Mouse (Mus musculus) macrophage (primary cell): ENCODE results near the gene Galnt18. TPM values are rescaled to one million over a fixed set of nuclear protein-coding genes. Genes with fewer than 3 reads are reported as not detected.

Experiments
- H3K27ac ChIP-seq: fragments of 350-480 bp; formaldehyde crosslinking; 2 replicates; pipeline ENCODE4 v1.9.0; 2021
- H3K36me3 ChIP-seq: fragments of 350-480 bp; formaldehyde crosslinking; 2 replicates; pipeline ENCODE4 v1.9.0; 2021; ENCODE audit errors: inconsistent target
- H3K4me3 ChIP-seq: fragments of 350-480 bp; formaldehyde crosslinking; 2 replicates; pipeline ENCODE4 v1.9.0; 2021; ENCODE audit errors: inconsistent target
- H3K79me2 ChIP-seq: fragments of 350-480 bp; formaldehyde crosslinking; 2 replicates; pipeline ENCODE4 v1.9.0; 2021; ENCODE audit errors: inconsistent target
- WGBS: methylation state at CpG from one replicate; pipeline ENCODE4 v1.1.7; 2026; ENCODE audit warnings: inconsistent platforms; ENCODE audit not compliant: missing documents; 5-methylcytosine and 5-hydroxymethylcytosine counted together
- polyA plus RNA-seq: library from polyadenylated mRNA; stranded (reverse); fragments of 250-400 nt; gene quantifications from 3 replicates; pipeline ENCODE4 v1.2.4, GENCODE M21; 2018; ENCODE audit warnings: inconsistent platforms

The Galnt18 gene
- polyA plus RNA-seq, 1 experiment from 2014 or later = not detected

DNA sequence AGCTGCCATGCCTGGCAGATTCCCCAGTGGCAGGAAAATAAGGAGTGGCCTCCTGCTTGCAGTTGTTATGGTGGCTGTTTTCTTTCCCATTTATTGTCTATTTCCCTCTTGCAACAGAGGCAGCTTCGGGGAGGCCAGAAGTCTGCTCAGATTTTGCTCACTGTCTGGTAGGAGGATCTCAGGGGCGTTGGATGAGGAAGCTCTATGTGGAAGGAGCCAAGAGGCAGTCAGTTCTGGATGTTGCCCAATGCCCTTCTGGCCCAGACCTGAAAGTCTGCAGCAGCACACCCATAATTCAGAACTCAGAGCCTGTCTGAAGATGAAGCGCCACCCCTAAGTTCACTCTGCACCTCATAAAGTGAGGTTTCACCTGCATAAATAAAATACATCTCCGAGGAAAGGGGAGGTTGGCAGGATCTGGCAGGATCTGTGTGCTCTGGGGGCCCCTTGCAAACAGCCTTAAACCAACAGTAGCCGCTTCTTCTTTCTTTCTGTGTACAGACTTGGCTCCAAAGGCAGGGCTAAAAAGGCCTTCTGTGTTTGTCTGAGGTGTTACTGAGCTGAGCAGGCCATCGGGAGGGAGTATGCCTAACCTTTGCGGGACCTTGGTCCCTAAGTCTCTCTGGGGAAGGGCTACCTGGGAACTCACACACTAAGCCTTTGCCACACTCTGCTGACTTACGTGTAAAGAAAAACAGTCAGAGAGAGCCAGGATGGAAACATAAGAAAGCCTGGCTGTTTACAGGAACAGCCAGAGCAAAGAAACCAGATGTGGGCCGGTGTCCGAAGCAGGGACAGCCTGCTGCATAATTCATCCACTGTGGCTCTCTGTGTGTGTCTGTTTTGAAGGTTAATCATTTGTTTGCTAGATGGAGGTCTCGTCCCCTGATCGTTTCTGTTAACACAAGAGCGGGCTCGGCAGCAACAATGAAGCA lies 116.4 kb downstream of the Galnt18 start:
- H3K36me3 ChIP-seq = no peaks in the 10 kb centered on the region
- 79% methylated on average over 14 of the region's 14 CpGs for WGBS
- H3K79me2 ChIP-seq = no peaks in the 10 kb centered on the region
- H3K27ac ChIP-seq = no peak overlapping the region
- no peak overlapping the region for H3K4me3 ChIP-seq

DNA sequence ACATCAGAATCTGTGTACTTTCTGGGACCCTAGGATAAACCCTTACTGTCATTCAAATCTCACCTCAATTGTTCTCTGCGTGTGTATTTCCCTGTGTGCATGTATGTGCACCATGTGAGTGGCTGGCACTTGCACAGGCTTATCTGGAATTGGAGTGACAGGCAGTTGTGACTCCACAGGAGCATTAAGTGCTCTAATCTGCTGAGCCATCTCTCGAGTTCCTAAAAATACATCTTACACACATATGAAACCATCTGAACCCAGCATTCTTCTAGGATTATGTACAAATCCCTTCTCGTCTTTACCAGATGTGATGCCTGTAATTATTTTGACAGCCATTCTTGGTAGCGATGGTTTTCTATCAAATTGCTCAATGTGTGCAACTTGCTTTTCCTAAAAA lies 121.2 kb downstream of the Galnt18 start:
- no peak overlapping the region for H3K27ac ChIP-seq
- 86% methylated on average over 4 of the region's 4 CpGs for WGBS
- H3K4me3 ChIP-seq = no peak overlapping the region
- H3K36me3 ChIP-seq = no peaks in the 10 kb centered on the region
- H3K79me2 ChIP-seq = no peaks in the 10 kb centered on the region

DNA sequence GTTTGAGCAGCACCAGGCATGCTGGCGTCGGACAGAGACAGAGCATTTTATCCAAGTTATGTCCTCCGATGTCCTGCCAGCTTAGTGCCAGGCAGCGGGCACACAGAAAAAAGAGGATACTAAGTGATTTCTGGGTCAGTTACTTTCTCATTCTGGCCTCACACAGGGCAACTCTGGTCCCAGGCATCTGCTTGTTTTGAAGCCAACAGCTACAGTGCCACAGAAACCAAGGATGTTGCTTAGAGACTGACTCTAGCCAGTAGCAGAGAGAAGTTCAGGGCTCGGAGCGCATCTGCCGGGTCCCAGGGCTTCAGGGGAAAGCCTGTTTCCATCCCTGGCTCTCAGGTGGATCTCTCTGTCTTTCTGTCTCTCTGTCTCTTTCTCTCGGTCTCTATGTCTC lies 124.8 kb downstream of the Galnt18 start:
- H3K27ac ChIP-seq = no peak overlapping the region
- 93% methylated on average over 8 of the region's 8 CpGs for WGBS
- H3K36me3 ChIP-seq = no peaks in the 10 kb centered on the region
- no peak overlapping the region for H3K4me3 ChIP-seq
- no peaks in the 10 kb centered on the region for H3K79me2 ChIP-seq

DNA sequence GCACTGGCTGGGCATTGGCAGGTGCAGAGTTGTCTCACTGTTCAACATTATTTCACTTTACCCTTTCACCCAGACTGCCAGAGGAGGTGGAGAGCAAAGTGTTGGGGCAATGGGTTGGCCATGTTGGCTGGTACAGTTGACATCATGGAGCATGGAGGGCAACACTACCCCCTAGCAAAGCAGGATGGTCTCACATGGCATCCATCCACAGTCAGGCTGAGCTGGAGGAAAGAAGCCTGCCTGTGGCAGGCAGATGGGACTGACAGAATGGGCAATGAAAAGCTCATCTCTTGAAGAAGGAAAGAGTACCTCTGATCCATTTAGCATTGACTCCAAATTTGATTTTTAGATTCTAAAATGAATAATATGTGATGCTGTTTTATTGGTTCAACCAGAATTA lies 125.3 kb downstream of the Galnt18 start:
- Histone ChIP-seq H3K36me3 (no peaks in the 10 kb centered on the region), H3K4me3 (no peak overlapping the region), H3K79me2 (no peaks in the 10 kb centered on the region), H3K27ac (no peak overlapping the region)

DNA sequence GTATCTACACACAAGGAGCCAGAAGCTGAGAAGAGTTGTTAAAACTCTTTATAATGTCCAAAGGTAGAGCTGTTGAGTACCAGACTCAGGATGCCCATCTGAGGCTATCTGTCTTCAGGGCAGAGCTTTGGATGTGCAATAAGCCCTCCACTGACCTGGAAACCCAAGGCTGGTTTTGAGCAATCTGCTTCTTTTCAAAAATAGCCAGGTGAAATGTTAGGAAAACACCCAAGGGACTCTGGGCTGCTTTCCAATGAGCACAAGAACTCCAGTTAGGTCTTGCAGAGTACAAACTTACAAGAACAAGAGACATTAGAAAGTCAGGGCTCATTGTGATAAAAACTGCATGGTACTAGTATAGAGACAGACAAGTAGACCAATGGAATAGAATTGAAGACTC lies 135.4 kb downstream of the Galnt18 start:
- Histone ChIP-seq H3K27ac (no peak overlapping the region), H3K79me2 (no peaks in the 10 kb centered on the region), H3K4me3 (no peak overlapping the region), H3K36me3 (no peaks in the 10 kb centered on the region)

DNA sequence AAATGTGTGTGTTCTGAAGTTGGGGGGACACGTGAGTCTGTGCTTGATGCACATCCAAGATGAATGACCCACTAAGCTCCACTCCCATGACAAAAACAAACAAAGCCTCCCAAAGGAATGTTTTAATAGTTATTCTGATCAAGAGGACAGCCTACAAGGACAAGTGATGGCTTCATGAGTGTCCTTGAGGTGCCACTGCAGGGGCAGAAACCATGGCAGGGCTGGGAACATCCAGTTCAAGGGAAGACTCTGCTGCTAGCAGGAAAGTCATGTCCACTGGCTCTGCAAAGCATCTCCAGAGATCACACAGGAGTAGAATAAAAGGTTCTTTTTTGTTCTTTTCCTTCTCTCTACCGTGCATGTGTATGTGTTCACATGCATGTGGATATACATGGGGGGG lies 140.9 kb downstream of the Galnt18 start:
- WGBS = 75% methylated on average over 2 of the region's 2 CpGs

DNA sequence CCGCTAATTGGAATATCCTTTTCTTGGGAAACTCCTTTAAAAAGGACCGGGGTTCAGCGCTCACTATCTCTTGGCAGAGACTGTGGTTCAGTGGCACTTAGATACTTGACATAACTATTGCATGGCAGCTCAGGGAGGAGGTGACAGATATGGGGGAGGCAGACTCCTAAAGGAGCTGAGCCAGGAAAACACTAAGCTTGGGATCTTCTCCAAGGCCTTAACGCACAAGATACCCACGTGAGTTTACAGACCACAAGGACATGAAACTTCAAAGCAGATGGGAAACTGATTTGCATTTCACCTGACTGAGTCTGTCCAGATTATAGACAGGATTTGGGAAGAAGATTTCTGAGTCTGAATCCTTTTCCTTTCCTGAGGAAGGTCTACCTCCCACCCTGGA lies 141.3 kb downstream of the Galnt18 start:
- Histone ChIP-seq H3K36me3 (no peaks in the 10 kb centered on the region), H3K79me2 (no peaks in the 10 kb centered on the region), H3K4me3 (no peak overlapping the region), H3K27ac (no peak overlapping the region)
- WGBS = 83% methylated on average over 5 of the region's 5 CpGs

More for the DNA sequence above, 140.9 kb downstream of the Galnt18 start:
- Histone ChIP-seq H3K27ac (no peak overlapping the region), H3K79me2 (no peaks in the 10 kb centered on the region), H3K4me3 (no peak overlapping the region), H3K36me3 (no peaks in the 10 kb centered on the region)

DNA sequence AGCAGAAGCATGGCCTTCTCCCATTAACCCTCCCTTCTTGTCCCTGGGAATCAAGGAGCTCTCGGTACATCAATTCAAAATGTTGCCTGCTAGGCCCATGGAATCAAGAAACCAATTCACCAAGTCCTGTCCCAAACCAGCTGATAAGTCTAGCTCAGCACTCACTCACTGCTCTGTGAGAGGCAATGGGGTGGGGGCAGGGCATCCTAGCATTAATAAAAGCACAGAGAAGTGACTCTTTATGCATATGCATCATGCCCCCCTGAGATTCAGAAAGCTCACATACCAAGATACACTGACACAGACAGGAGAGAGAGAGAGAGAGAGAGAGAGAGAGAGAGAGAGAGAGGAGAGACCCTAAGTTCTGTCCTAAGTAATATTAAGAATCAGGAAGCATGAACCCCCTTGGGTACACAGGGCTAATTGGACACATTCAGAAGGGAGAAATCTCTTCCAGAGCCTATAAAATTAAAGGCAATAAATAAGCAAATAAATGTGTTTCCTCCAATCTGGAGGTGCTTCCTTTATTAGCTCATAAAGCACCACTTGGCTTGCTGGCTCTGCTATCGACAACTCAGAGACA lies 141.8 kb downstream of the Galnt18 start:
- Histone ChIP-seq H3K4me3 (no peak overlapping the region), H3K36me3 (no peaks in the 10 kb centered on the region), H3K27ac (no peak overlapping the region), H3K79me2 (no peaks in the 10 kb centered on the region)
- WGBS = 77% methylated on average over 2 of the region's 2 CpGs

DNA sequence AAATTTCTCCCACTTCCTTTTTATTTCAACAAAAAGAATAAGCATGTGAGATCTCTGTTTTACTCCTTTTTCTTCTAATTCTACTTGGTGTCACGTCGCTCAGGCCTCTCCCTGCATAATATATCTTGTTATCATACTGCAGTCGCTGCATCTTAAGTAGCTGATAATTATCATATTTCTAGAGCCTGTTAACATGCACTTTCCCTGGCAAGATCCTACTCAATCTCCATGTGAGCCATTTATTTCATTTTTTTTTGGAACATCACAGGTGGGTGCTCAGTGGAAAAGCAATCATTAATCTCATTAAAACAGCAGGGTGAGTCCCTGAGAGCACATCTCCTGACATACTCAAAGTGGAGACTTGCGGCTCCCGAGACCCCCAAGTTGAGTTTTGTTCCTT lies 143.3 kb downstream of the Galnt18 start:
- 97% methylated on average over 5 of the region's 5 CpGs for WGBS
- no peaks in the 10 kb centered on the region for H3K79me2 ChIP-seq
- H3K27ac ChIP-seq = no peak overlapping the region
- no peaks in the 10 kb centered on the region for H3K36me3 ChIP-seq
- H3K4me3 ChIP-seq = no peak overlapping the region

DNA sequence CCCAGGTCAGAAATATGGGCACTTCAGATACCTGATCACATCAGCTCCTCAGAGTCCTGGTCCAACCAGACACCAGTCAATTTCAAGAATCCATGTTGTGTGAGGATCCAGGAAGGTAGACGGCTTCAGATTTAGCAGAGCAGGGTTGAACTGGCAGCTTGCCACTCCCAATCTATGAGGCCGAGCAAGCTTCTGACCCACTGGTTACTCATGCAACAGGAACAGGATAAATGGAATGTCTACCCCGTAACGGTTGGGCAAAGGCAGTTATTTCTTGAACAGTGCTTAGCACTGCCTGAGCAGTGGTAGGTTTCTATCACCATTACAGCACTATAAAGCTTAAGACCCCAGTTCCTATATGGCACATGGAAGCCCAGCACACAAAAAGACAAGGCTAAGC lies 148.5 kb downstream of the Galnt18 start:
- H3K27ac ChIP-seq = no peak overlapping the region
- no peak overlapping the region for H3K4me3 ChIP-seq
- 85% methylated on average over 4 of the region's 4 CpGs for WGBS
- no peaks in the 10 kb centered on the region for H3K79me2 ChIP-seq
- H3K36me3 ChIP-seq = no peaks in the 10 kb centered on the region

DNA sequence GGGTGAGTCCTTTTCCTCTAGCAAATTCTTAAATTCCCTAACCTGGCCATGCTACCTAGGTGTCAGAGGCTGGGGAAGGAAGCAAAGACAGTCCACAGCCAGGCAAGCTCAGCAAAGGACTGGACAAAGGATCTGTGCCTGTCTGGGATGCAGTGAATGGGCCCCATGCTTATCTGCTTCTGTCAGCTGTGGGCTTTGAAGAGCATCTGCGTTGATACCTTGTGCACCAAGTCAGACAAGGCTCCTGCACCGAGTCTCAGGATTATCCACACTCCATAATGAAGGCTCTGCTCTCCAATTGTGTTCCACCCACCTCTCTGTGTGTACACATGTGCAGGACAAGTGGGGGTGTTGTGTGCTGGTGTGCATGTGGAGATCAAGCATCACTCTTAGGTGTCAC lies 153.5 kb downstream of the Galnt18 start:
- no peak overlapping the region for H3K27ac ChIP-seq
- H3K4me3 ChIP-seq = no peak overlapping the region
- no peaks in the 10 kb centered on the region for H3K36me3 ChIP-seq
- WGBS = 72% methylated on average over 2 of the region's 2 CpGs
- no peaks in the 10 kb centered on the region for H3K79me2 ChIP-seq

DNA sequence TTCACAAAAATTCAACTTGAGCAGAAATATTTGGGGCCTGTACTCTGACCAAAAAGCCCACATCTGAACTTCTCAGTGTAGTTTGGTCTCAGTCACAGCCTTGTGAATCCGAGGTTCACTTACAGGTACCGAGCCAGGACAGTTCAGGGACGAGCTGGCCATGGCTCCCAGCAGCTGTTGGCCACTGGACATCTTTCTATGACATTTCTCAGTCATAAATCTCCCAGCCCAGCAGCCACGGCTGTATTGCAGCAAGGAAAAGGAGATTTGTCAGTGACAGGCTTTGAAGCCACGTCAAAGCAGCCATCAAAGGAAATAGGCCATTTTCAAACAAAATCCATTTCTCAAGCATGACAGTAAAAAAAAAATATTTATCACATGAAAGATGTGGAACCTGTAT lies 154.0 kb downstream of the Galnt18 start:
- no peaks in the 10 kb centered on the region for H3K79me2 ChIP-seq

DNA sequence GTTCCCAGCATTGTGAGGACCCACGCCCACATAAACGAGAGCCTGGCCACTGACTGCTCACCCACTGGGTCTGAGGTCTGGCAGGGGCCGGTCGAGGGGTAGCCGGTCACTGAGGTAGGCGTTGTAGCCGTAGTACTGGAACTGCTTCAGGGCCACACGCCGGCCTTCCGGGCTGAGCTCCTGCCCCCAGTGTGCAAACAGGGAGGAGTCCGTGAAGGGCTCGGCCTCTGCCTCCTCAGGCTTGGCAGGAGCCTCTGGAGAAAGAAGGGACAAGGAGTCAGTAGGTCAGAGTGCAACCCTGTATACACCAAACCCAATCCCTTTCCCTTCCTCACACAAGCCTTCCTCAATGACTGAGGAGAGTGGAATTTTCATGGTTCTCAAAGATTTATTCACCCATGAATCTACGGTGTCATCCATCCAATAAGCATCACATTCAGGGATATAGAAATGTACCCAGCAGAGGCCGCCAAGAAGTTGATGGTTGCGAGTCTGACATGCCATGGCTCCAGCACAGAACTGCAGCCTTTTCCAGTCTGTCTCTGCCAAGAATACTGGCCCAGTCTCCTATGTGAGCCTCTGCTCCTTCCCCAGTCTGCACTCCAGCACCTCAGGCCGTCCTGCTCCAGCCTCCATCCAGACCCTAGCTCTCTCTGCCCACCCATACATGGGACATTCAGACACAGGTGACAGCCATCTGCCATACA lies 163.4 kb downstream of the Galnt18 start:
- no peaks in the 10 kb centered on the region for H3K79me2 ChIP-seq
- WGBS = 92% methylated on average over 16 of the region's 16 CpGs
- H3K4me3 ChIP-seq = no peak overlapping the region
- no peaks in the 10 kb centered on the region for H3K36me3 ChIP-seq
- no peak overlapping the region for H3K27ac ChIP-seq

More for the DNA sequence above, 154.0 kb downstream of the Galnt18 start:
- H3K4me3 ChIP-seq = no peak overlapping the region
- whole genome bisulfite sequencing = 85% methylated on average over 4 of the region's 5 CpGs
- H3K27ac ChIP-seq = no peak overlapping the region
- no peaks in the 10 kb centered on the region for H3K36me3 ChIP-seq

DNA sequence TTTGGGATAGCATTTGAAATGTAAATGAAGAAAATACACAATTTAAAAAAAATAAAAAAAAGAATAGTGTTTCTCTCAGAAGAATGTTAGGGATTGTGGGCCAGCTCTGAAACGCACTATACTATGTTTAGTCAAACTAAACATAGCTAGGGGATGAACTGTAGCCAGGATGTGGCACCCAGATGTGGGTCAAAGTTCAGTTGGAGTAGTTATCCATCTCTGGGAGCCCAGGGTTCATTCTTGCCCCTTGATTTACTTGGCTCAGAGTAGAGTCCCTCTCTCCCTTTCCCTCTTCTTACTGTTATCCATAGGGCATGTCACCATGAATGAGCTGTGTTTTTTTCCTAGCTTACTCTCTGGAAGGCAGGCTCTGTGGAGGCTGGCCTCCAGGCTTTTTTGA lies 165.3 kb downstream of the Galnt18 start:
- 100% methylated on average over 1 of the region's 1 CpGs for WGBS

DNA sequence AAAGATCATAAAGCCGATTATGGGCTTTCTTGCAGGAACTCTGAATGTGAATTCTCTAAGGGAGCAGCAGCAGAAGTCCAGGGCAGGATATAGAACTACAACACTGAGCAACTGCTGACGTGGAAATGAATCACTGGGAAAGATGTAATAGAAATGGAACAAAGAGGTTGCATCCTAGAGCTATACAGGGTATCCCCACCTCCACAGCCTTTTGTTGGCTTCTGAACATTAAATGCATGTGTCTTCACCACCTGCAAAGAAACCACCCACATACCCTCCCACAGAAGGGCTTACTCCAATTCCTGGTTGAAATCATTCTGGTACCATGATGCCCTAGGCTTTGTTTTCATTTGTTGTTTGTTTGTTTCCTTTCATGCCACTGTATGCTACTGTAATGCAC lies 172.3 kb downstream of the Galnt18 start:
- Histone ChIP-seq H3K27ac (no peak overlapping the region), H3K79me2 (no peaks in the 10 kb centered on the region), H3K36me3 (no peaks in the 10 kb centered on the region), H3K4me3 (no peak overlapping the region)
- 96% methylated on average over 2 of the region's 2 CpGs for WGBS

More for the DNA sequence above, 165.3 kb downstream of the Galnt18 start:
- Histone ChIP-seq H3K4me3 (no peak overlapping the region), H3K79me2 (no peaks in the 10 kb centered on the region), H3K27ac (no peak overlapping the region), H3K36me3 (no peaks in the 10 kb centered on the region)
